In the genomic region with DNA sequence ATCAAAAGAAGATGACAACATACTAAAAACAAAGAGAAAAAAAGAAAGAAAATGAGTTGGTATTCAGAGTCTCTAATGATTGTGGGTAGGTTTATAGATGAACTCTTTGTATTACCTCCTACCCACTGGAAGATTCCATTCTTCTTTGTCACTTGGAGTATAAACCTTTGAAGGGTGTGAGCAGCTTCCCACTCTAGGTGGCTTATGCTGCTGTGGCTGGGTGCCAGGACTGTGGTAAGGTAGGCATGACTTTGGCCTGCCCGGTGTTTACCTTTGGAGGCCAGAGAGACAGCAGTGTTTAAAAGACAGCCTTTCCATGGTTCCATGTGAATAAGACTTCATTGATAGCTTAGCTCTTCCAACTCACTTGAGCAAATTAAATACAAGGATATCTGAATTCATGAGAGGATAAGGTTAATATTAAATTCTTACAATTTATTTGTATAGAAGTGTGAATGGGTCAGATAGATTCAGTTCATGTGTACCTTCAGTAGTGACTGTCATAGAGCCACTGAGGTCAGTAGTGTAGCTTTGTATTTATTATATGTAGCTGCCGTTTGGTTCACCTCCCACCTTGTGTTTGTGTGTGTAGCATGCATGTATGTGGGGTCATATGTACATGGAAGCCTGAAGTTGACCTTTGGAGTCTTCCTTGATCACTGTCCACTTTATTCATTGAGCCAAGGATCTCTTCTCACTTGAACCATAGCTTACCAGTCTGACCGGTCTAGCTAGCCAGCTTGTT, we compare ENCODE assay signal across 13 mouse cellular contexts. TPM values are rescaled to one million over a fixed set of nuclear protein-coding genes. Genes with fewer than 3 reads are reported as not detected.
DNase-seq lines count a peak whose midpoint lies in the region; ATAC-seq and TF ChIP-seq lines count a peak whose summit lies in the region.
"Had no signal": no experiment of that assay in that cellular context is flagged by ENCODE, and none has a peak within 500 bp of the region (broad histone marks: within the 10 kb centered on the region; RNA-seq: fewer than 3 reads in every experiment).

No protein-coding gene starts in this region.

- no peak for TF ChIP-seq CTCF in spleen, adult 2 months (IDR thresholded peaks at IDR 0.05; ENCODE audit: extremely low read depth, insufficient read depth, insufficient read length, insufficient replicate concordance)
- no peak for TF ChIP-seq CTCF in stomach, postnatal 0 days (IDR thresholded peaks at IDR 0.05; ENCODE audit: low read depth)

- no peaks in the 10 kb centered on the region for H3K27me3 ChIP-seq in spleen, adult 2 months (ENCODE audit: control insufficient read depth, insufficient read depth, low read length)
- H3K27me3 ChIP-seq in stomach, postnatal 0 days (ENCODE audit: control insufficient read depth, insufficient read depth, low read length): no peaks in the 10 kb centered on the region
- H3K27me3 ChIP-seq: embryonic facial prominence, embryonic 12.5 days had no signal

- H3K4me1 ChIP-seq in spleen, adult 2 months (ENCODE audit: control insufficient read depth, insufficient read depth, insufficient read length): peaks cover 35% of the 10 kb centered on the region
- H3K4me1 ChIP-seq in stomach, postnatal 0 days (replicated peaks; ENCODE audit: control insufficient read depth, insufficient read depth): 0 out of 2 replicates have a peak, but pooled peaks cover 2% of the 10 kb centered on the region
- H3K4me1 ChIP-seq: embryonic facial prominence, embryonic 12.5 days; hindbrain, embryonic 10.5 days had no signal

- peak overlapping the region; percentile 28 for H3K27ac ChIP-seq in spleen, adult 2 months (ENCODE audit: insufficient read depth, low read length)
- peak overlapping the region; percentile 8; the same call in 1 of the 2 replicates for H3K27ac ChIP-seq in stomach, postnatal 0 days (replicated peaks)
- H3K27ac ChIP-seq: embryonic facial prominence, embryonic 12.5 days; hindbrain, embryonic 10.5 days had no signal

- DNase-seq in spleen, adult 2 months (ENCODE audit: low read depth in 1 of 2, low spot score in 2 of 2): no peak
- DNase-seq in spleen, adult 18-20 months: no peak
- DNase-seq in cerebellum, postnatal 10 days: peak; percentile 64 to 67
- DNase-seq in large intestine, adult 2 months (ENCODE audit: low read depth, low spot score): peak; percentile 85
- peak; percentile 86 for DNase-seq in stomach, postnatal 0 days (ENCODE audit: low spot score)
- no peak for DNase-seq in frontal cortex, postnatal 10 days (ENCODE audit: low spot score in 2 of 2)
- DNase-seq in layer of hippocampus, postnatal 36 days: no peak
- DNase-seq: adrenal gland, postnatal 10 days; gastrocnemius, postnatal 10 days had no signal

- ATAC-seq in stomach, postnatal 0 days (ENCODE audit: low FRiP score, low TSS enrichment): peak; percentile 89
- ATAC-seq in monocyte, adult 5-6 weeks (replicated peaks; ENCODE audit: insufficient number of reproducible peaks, low FRiP score, low TSS enrichment, poor library complexity, severe bottlenecking): no peak

- TF ChIP-seq POLR2A in spleen, adult 2 months (IDR thresholded peaks at IDR 0.05; ENCODE audit: low read depth, low read length): no peak

- no peak for TF ChIP-seq EP300 in stomach, postnatal 0 days (optimal IDR thresholded peaks at IDR 0.05)

- no peaks in the 10 kb centered on the region for H3K9me3 ChIP-seq in stomach, postnatal 0 days (ENCODE audit: control insufficient read depth, low read length)
- H3K9me3 ChIP-seq: embryonic facial prominence, embryonic 12.5 days; hindbrain, embryonic 10.5 days had no signal

- H3K4me3 ChIP-seq in spleen, adult 2 months (ENCODE audit: extremely low read depth, insufficient read depth, insufficient read length): no peak overlapping the region
- no peak overlapping the region for H3K4me3 ChIP-seq in stomach, postnatal 0 days (ENCODE audit: low read depth, low read length)
- H3K4me3 ChIP-seq: embryonic facial prominence, embryonic 12.5 days; hindbrain, embryonic 10.5 days; left cerebral cortex, adult 2 months had no signal

- 63% methylated on average over 3 of the region's 3 CpGs for WGBS in spleen, adult 2 months
- WGBS in large intestine, adult 2 months: 35% methylated on average over 3 of the region's 3 CpGs
- WGBS in stomach, postnatal 0 days: 64% methylated on average over 3 of the region's 3 CpGs

- H3K36me3 ChIP-seq in spleen, adult 2 months (ENCODE audit: control insufficient read depth, insufficient read depth, low read length): peaks cover 7% of the 10 kb centered on the region; the same call in 1 of the 2 replicates
- H3K36me3 ChIP-seq in stomach, postnatal 0 days (ENCODE audit: control insufficient read depth, insufficient read depth, low read length): peaks cover 4% of the 10 kb centered on the region; the same call in 1 of the 2 replicates
- H3K36me3 ChIP-seq: embryonic facial prominence, embryonic 12.5 days had no signal

- no peak overlapping the region for H3K9ac ChIP-seq in stomach, postnatal 0 days (ENCODE audit: low read length)
- H3K9ac ChIP-seq: embryonic facial prominence, embryonic 12.5 days had no signal

- H3K4me2 ChIP-seq in stomach, postnatal 0 days (replicated peaks; ENCODE audit: low read depth): no peak overlapping the region
- H3K4me2 ChIP-seq: embryonic facial prominence, embryonic 12.5 days had no signal

RNA-seq across cellular contexts. Expression of a gene that starts 44.0 kb away (rescaled TPM):
- 32.0 and 49.8 TPM in 2 replicates for polyA plus RNA-seq in spleen, adult 2 months (2012; rRNA removed)
- polyA plus RNA-seq in large intestine, adult 2 months (2012; rRNA removed): 24.4 and 43.5 TPM in 2 replicates
- polyA plus RNA-seq in stomach, postnatal 0 days (2015; fragmentation: Nextera tagmentation; extraction: Ambion mirVana): 12.3 and 12.9 TPM in 2 replicates
- 49.0 to 81.1 TPM (median 52.5 TPM) in 3 replicates for total RNA-seq in monocyte, adult 5-6 weeks (2017)
- total RNA-seq in layer of hippocampus, postnatal 36 days (2021): 10 to 100 TPM; 66.7 to 70.2 TPM

Comparison
In these comparisons a context has a peak if more than half of its experiments do, and no peak if none do; other contexts are left out.
1. DNase-seq: peak in cerebellum, postnatal 10 days (2 of 2), large intestine, adult 2 months (single experiment) and stomach, postnatal 0 days (single experiment); none in spleen, adult 2 months (0 of 2), spleen, adult 18-20 months (0 of 2), frontal cortex, postnatal 10 days (0 of 2) and layer of hippocampus, postnatal 36 days (0 of 2).